Mouse (Mus musculus) adipocyte (in vitro differentiated cells): ENCODE measurements around the gene Plpp1.
A peak's percentile ranks its signal among the peaks of the same experiment; 100 is the strongest.

Experiments used
- DNase-seq: peaks from one replicate; pipeline ENCODE4 v3.0.0-alpha.2; 2016; ENCODE audit warnings: low spot score

The Plpp1 gene

DNA sequence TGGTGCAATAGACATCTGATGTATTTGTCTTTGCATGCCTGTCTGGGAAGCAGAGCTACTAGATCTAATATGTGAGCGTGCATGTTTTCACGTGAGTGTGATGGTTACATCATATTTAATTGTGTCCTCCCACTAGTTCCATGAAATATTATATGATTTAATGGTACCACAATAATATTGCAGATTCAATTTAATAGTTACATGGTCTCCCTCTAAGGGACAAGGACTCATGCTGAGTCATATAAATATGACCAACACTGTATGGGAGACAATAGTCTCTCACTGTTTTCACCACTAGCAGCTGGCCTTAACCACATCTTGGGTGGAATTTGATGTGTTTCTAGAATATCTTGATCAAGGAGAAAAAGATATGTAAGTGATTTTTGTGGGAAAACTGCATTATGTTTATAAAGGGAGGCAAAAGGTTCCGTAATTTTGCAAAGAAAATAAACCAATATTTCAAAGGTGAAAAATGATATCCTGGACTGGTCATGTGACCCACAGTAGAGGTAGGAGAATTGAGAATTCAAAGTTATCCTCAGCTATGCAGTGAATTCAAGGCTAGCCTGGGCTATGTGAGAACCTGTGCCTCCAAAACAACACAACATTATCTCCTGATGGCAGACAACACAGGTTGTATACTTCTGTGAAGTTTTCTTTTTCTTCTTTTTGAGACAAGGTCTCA is 26.5 kb upstream of the Plpp1 start:
- DNase-seq = no peak

DNA sequence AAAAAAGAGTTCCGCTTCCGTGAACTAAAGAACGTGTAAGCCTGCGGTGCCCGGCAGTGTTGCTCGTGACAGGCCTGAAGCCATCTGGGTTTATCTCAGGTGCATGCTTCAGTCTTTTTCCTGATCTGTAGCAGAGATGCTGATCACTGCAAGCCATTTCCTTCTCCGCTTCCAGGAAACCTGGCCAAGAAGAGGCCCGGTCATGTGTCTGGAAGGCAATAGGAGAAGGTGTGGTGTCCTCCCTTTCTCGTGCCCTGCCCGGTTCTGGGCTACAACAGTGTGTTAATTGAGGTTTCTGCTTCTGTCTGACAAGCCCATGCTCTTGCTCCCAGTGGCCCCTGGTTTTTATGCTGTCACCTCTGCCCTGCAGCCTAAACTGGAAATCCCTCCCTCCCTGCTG is 24.7 kb upstream of the Plpp1 start:
- peak; percentile 30 for DNase-seq

DNA sequence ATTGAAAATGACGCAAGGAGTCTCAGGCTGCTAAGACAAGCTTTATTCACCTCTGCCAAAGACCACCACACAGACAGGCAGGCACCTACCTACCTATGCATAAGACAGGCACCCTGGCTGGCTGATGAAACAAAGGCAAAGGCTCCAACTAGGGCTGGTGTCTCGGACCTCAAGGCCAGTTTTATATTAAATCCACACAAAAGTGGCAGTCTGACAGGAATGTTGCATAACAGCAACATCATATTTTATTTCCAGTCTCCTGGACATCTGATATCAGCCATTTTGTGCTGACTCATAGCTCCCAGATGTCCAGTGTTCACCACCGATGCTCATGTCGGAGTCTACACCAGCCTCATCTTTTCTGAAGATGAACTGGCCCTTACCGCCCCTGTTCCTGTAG is 22.2 kb upstream of the Plpp1 start:
- peak; percentile 83 for DNase-seq

DNA sequence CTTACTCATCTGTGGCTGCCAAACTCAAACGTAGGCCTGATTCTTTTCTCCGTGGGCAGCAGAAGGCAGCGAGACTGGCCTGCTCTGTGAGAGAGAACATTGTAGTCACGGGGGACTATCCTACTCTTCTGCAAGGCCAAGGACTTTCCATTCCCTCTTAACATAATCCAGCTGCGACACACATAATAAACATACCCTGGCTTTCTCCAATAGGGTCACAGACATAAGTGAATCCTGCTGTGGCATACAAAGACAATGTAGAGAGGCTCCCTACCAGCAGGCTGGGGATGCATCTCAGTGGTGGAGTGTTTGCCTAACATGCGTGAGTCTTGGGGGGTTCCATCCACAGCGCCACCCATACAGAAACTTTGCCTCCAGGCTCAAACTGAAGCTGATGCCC is 15.3 kb upstream of the Plpp1 start:
- DNase-seq = no peak

DNA sequence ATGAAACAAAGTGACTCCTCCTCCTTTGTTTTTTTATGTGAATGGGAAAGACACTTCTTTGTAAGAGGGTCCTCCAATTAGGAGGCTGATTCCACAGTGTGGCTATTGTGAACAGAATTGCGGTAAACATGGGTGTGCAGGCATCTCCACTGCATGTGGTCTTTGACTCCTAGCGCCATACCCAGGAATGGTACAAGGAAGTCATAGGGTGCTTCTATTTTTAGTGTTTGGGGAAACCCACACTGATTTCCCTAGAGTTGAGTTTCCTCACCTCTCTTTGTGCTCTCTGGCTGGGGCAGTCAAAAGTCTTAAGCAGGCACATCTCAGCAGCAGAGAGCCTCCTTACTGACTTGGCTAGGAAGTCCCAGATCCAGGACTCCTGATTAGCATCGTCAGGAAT is 14.4 kb upstream of the Plpp1 start:
- no peak for DNase-seq

DNA sequence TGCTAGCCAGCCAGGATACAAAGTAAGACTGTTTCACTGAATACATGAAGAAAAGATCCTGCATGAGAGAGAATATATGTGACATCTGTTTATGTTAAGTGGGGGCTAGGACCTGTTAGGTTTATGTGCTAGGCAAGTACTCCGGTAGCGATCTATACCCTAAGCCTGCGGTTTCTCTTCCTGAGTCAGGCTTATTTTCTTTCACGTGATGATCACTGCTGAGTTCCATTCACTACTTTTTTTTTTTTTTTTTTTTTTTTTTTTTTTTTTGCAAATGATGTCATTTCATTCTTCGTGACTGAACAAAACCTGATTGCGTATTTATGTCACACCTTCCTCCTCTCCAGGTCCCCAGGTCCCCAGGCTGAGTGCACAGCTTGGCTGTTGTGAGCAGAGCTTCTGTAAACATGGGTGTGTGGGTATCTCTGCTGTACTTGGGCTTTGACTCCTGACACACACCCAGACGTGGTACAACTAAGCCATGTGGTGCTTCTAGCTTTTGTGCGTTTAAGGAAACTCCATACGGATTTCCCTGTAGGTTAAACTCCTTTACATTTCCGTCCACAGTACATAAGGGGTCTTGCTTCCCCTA is 13.6 kb upstream of the Plpp1 start:
- no peak for DNase-seq

DNA sequence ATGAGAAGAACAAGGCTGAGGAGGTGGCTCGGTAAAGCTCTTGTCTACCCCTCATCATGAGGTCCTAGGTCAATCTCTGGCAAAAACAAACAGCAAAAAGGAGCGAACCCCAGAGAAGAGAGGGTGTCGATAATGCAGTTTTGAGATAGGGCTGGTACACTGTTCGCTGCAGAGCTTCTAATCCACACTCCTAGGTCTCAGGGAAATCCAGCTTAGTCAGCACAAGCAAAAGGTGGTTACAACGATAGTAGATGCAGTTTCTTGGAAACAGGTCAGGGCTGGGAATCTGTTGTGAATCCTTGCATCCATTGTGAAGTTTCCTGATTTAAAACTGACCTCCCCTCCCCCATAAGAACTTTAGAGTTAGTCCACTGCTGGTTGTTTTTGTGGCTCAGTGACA is 9.8 kb upstream of the Plpp1 start:
- DNase-seq = no peak

DNA sequence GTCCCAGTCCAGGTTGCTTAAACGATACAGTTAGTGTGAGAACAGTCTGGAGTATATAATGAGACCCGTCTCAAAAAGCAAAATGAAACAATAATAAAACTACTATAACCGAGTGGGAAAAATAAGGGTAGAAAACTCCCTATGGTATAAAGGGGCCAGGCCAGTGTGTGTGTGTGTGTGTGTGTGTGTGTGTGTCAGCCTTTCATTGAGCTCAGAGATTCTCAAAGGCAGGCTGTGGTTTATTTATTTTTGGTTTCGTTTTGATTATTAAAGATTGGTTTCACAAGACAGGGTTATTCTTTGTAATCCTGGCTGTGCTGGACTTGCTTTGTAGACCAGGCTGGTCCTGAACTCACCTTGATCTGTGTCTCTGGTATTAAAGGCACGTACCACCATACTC is 8.7 kb upstream of the Plpp1 start:
- DNase-seq = no peak

DNA sequence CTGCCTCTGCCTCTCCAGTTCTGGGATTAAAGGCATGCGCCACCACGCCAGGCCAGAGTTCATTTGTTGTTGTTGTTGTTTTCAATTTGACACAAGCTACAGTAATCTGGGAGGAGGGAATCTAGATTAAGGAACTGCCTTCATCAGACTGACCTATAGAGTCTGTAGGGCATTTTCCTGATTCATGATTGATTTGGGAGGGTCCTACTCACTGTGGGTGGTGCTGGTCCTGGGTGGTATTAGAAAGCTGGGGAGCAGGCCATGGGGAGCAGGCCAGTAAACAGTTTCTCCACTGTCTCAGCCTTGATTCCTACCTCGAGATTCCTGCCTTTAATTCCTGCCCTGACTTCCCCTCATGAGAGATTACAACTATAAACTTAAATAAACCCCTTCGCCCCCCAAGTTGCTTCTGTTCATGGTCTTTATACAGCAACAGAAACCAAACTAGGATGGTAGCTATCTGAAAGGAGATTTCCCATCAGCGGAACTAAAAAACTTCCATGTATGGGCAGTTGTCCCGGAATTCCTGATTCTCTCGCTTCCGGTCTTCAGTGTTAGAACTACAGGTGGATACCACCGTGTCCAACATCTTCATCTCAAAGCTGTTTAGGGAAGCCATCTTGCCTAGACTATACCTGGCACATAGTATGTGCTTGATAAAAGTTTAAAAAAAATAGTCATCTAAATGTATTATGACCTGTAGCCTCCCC is 2.2 kb upstream of the Plpp1 start:
- DNase-seq = no peak

DNA sequence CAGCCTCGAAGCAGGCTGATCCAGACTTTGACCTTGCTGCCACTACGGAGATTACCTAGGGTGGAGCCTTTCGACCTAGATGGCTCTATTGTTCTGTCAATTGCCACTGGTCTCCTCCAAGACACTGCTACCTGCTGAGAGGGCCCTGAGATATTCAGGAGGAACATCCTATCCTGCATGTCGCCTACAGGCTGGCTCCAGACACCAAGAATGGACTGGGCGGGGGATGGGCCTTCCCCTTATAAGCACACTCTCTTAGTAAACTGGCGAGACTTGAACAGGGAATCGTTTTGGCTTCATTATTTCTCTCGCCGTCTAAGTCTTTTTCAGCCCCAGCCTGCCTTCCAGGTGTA is 1.7 kb upstream of the Plpp1 start:
- no peak for DNase-seq

DNA sequence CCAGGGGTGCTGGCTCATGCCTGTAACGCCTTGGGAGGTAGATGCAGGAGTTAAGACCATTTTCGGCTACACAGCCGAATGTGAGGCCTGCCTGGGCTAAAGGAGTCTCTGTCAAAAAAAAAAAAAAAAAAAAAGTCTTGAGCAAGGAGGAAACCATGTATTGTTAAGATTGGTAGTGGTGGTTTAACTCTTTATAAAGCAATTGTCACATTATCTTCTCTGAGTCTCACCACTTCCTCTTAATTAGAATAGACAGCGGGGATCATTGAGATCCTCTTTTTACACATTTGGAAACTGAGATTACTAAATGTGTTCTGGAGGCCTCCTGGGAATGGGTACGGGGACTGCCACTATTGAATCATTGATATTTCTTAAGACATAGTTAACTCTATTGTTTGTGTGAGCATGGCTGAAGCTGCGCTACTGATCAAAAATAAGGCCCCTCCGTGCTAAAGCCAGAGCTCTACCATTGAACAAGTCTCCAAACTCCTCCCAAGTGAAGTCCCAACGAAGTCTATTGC is 811 bp upstream of the Plpp1 start:
- DNase-seq = no peak

DNA sequence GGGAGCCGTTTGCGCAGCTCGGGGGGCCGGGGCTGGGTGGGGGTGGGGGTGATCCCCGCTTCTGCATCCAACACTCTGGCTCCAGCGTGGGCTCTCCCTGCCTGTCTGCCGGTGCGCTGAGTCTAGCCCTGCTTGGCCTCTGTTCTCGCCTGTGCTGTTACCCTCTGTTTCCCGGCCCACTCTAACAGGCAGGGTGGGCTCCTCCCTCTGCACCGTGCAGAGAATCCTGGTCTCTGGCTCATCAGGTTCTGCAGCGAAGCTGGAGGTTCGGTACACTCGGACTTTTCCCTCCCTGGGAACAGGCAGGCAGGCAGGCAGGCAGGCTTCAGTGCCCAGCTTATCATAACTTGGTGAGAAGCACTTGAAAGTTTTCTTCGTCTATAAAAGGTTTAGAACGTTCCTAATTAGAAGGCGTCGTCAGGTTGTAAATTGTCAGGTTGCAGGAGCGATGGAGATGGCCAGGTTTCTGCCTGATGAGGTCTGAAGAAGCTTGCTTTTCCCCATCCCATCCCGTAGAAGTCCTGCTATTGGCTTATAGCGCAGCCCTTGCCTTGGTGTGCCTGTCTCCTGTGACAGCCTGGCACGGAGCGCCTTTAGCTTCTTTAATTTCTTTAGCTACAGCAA is 901 bp downstream of the Plpp1 start:
- DNase-seq = peak; percentile 28

DNA sequence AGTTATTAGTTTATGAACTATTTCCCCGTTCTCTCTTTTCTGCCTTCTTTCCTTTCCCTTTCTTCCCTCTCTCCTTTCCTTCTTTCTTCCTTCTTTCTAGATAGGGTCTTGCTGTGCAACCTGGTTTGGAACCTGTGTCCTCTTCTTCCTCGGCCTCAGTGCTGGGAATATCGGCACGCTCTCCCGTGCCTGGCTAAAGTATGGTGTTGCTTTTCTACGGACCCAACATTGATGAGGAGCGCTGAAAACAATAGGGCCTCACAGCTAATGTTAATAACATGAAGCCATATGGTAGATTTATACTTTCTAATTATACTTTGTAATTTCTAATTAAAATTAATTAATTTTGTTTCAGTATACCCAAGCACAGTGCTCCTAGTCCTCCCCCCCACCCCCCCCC is 2.5 kb downstream of the Plpp1 start:
- DNase-seq = no peak

DNA sequence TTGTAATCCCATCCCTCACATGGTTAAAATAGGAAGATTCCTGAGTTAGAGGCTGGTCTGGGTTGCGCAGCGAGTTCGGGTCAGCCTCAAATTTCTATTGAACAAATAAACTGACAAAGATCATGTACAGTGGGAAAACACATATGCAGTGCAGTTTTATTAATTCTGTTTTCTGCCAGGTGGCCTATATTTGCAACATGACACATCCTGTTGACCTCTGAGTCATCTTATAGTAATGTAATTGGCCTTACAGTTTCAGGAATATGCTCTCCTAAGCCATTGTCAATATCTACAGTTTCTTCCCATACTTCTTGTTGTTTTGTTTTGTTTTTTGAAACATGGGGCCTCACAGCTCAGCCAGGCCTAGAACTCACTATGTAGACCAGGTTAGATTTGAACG is 3.1 kb downstream of the Plpp1 start:
- no peak for DNase-seq

DNA sequence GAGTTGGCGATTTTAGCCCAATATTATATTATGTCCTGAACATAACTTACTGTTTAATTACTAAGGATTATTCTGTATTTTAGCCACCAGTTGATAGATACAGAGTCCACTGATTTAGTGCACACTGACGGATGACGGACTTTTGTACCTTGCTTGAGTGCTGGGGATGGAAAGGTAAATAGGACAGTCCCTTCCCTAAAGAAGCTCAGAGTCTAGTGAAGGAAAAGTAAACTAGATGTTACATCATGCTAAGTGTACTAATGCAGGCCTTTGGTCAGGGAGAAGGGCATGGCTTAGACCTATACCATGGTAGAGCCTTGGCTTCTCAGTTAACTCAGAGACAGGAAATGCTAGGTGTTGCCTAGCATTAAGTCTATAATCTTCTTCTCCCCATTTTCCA is 4.9 kb downstream of the Plpp1 start:
- no peak for DNase-seq

DNA sequence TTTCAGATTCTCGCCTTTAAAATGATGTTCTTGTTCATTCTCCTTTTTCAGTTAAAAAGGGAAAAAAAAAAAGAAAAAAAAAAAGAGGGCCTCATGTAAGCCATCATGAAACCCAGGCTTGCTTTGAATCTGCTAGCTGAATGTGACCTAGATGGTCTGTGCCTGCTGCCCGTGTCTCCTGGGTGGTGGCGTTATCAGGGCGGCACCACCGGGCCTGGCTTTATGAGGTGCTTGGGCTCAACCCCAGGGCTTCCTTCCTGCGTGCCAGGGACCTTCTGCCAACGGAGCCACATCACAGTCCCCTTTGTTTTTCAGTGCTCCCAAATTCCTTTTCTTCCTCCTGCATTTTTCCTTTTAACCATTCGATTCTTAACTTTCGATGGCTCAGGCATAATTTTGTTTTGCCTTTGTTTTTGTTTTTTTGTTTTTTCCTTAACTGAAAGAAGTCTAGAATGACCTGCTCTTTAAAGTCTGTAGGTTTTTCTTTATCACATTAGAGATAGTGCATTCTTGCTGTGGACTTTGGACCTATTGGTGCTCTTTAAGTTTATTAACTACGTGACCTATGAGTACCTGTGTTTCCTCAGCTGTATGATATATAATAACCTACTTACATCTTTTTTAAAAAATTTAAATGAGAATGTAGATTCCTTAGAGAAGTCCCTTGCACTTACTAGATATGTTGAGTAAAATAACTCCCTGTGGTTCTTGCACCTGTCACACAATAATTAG is 7.5 kb downstream of the Plpp1 start:
- DNase-seq = no peak

DNA sequence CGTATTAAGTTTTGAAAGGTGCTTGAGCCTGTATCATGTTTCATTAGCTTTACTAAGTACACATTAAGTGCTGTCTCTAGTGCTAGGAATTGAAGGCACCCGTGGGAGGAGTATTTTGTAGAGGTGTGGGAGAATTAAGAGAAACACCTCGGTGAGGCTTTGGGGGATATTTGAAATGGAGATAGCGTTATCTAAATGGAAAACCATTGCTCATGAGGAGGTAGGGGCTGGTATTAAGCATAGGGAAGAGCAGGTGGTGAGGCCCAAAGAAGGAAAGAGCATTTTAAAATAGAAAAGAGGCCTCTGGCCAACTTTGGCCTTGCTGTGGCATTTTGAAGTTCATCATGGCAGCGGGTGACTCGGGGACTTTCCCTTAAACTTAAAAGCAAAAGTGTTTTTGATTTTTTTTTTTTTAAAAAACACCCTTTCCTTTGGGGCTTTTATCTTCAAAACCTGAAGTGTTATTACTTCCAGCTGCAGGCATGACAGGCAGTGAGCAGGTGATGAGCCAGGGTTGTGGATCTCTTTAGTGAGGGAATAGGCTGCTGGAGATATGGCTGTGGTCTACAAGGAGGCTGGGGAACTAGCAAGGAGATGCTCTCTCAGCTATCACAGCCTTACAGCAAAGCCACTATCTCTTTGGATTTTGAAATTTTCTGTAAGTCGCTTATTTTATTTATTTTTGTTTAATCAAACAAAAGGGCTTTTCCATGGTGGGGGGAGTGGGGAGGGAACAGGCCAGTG is 9.1 kb downstream of the Plpp1 start:
- DNase-seq = no peak

DNA sequence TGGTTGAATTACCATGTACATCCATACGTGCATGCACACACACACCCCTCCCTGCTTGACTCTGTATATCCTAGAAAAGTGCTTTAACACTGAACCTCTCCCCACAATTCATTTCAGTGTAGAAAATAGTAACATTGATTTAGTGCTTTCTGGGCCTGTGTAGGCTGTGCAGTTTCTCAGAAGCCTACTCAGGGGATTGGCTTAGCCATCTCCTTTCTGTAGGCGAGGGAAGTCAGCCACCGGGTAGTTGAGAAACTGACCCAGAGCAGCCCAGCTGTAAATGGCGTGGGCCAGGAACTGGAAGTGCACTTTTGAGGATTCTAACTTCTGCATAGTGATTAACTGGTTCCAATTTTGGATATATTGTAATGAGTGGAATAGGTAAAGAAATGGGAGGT is 9.7 kb downstream of the Plpp1 start:
- no peak for DNase-seq

DNA sequence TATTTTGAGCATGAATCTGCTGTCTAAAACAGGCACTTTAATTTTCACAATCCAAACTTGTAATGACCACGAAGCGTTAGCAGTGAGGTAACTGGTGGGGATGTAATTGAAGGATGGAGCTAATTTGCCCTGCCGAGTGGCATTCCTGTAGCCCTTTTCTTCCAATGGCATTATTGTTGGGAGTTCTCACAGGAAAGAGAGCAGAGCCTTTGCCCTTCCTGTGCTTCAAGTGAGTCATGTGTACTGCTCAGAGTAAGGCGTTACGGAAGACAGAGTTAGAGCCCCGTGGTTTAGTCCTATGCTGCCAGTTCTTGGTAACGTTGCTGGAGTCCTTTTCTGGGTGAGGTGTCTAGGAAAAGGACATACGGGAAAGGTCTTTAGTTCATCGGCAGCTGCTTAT is 10.2 kb downstream of the Plpp1 start:
- DNase-seq = no peak

DNA sequence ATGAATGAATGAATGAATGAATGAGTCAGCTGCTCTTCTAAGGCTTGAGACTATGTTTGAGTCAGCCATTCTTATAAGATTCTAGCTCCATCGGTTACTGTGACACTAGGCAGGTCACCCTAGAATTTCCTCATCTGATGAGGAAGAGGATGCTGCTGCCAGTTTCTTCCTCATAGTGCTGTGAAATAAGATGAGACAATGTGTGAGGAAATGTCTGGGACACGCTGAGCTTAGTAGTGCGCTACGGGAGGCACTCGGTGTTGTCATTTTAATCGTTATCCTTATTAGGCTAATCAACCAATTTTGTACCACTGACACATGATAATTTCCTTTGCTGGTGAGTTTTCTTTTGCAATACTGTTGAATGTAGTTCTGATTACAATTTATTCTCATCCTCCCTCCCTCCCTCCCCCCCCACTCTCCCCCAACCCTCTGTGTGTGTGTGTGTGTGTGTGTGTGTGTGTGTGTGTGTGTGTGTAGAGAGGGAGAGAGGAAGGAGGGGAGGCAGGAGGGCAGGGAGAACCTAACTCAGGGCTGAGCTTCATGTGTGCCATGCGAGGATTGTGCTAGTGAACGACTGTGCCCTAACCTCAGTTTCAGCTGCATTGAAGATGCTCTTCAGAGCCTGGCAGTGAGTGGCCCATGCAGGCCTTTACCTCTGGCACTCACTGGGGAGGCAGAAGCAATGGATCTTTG is 11.3 kb downstream of the Plpp1 start:
- DNase-seq = no peak

DNA sequence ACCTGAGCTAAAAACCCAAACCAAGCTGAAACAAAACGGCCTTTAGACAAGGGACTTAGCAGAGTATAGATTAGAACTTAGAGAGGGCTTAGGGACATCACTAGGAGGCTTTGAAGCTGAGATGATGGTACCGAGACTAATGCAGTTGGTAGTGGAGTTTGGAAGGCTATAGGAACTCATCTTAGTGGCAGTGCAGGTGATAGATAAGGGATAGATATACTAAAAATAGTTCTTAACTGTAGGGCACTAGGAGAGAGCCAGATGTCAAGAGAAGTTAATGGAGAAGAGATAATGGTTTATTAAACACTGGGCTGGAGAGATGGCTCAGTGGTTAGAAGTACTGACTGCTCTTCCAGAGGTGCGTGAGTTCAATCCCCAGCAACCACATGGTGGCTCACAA is 15.4 kb downstream of the Plpp1 start:
- DNase-seq = no peak
